Mouse (Mus musculus) liver (tissue): ENCODE data around the gene Ptprh.
"Not testable (repeated sequence)": the region's sequence is repeated elsewhere in the genome, so short reads cannot be mapped to it uniquely, and the experiment has no call there.

Source experiments
- DNase-seq: peaks from one replicate; pipeline ENCODE4 v3.0.0-alpha.2; 2020; ENCODE audit warnings: mixed read lengths

Ptprh gene

DNA sequence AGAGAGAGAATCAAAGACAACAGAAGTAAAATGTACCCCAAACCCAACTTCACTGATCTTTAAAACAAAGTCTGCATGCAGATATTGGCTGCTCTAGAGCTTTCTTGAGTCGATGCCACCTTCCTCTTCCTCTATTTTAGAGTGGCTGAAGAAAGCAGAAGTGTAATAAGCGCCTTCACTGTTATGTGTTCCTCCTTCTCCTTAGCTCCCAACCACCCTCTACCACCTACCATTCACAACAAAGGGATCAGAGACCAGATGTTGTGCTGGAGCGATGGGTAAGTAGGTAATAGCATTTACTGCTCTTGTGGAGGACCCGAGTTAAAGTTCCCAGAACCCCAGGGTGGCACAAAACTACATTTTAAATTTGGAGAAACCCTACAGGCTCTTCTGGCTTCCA lies 6.8 kb downstream of the Ptprh start:
- DNase-seq = not testable (repeated sequence)

DNA sequence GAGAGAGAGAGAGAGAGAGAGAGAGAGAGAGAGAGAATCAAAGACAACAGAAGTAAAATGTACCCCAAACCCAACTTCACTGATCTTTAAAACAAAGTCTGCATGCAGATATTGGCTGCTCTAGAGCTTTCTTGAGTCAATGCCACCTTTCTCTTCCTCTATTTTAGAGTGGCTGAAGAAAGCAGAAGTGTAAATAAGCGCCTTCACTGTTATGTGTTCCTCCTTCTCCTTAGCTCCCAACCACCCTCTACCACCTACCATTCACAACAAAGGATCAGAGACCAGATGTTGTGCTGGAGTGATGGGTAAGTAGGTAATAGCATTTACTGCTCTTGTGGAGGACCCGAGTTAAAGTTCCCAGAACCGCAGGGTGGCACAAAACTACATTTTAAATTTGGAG lies 22.4 kb downstream of the Ptprh start:
- DNase-seq = not testable (repeated sequence)

DNA sequence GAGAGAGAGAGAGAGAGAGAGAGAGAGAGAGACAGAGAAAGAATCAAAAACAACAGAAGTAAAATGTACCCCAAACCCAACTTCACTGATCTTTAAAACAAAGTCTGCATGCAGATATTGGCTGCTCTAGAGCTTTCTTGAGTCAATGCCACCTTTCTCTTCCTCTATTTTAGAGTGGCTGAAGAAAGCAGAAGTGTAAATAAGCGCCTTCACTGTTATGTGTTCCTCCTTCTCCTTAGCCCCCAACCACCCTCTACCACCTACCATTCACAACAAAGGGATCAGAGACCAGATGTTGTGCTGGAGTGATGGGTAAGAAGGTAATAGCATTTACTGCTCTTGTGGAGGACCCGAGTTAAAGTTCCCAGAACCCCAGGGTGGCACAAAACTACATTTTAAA lies 31.5 kb downstream of the Ptprh start:
- not testable (repeated sequence) for DNase-seq

DNA sequence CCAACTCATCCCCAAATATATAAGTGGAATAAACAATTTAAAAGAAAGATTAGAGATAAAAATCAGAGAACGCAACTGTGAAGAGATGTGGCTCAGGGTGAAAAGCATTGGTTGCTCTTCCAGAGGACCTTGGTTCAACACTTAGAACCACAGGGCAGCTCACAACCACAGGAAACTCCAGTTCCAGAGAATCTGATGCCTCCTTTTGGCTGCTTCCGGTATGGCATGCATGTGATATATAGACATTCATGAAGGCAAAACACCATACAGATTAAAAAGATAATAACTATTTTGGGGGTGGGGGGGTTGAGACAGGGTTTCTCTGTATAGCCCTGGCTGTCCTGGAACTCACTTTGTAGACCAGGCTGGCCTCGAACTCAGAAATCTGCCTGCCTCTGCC lies 41.2 kb downstream of the Ptprh start:
- no peak for DNase-seq

DNA sequence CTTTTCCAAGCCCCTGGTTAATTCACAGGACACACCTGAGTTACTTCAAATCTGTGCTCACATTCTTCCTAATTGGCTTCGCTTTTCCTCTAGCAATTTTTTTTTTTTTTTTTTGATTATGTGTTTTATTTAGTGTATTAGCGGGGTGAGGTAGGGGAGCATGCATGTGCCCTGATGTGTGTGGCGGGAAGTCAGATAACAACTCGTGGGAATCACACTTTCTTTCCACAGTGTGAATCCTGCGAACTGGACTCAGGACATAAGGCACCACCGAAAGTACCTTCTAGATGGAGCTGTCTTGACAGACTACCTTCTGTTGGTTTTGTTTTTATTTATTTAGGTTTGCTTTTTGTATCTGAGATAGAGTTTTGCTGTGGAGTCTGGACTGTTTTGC lies 46.7 kb downstream of the Ptprh start:
- DNase-seq = no peak

DNA sequence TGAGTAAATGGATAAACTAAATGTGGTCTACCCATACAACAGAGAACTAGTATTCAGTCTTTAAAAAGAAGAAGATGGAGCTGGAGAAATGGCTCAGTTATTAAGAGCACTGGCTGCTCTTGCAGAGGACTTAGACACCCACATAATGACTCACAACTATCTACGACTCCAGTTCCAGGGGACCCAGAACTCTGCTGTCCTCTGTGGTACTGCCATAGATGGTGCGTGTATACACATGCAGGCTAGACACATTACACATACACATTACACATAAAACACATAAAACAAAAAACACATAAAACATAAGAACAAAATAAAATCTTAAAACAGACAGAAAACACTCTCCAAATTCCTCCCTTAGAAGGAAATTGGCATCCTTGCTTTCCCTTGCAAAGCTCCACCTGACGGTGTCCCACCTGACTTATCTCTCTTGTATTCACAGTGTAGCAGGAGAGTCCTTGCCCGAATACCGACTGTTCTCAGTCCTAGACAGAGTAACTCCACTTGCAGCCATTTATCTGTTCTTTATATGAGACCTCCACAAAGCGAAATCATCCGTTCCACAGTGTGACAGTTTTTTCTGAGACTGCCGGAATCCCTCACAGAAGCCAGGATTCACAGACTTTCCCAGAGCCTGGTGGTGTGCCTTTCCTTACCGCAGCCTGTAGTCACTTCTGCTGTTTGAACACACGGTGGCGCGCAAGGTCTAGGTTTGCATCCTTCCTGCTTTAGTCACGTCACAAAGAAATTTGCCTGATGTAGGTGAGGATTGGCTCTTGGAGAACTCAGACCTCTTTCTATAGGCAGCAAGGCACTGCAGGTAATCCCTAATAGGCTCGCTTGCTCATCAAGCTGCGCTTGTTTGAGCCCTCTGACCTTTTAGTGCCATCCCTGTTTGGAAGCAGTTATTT lies 47.3 kb downstream of the Ptprh start:
- DNase-seq = peak; percentile 80

DNA sequence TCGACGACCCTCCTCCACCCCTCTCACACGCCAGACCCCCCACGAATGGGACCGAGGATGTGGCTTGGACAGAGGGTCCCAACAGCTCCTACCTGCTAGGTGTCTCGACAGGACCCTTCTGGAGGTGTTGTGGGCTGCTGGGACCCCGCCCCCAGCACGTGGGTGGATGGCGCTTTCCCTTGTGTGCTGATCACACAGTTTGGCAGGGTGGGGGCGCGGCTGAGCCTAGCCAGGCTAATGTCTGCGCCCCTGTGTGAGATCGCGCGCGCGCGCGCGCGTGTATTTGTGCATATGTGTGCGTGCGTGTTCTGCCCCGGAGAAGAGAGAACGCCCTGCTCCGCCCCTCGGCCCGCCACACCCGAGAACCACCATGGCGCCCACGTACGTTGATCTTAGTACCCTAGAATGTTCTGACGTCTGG lies 56.6 kb downstream of the Ptprh start, which contains the start of gene Syt5:
Syt5 (minus strand) TSS at position 321 of the 421 bp plus-strand sequence.
- peak; percentile 14 for DNase-seq

DNA sequence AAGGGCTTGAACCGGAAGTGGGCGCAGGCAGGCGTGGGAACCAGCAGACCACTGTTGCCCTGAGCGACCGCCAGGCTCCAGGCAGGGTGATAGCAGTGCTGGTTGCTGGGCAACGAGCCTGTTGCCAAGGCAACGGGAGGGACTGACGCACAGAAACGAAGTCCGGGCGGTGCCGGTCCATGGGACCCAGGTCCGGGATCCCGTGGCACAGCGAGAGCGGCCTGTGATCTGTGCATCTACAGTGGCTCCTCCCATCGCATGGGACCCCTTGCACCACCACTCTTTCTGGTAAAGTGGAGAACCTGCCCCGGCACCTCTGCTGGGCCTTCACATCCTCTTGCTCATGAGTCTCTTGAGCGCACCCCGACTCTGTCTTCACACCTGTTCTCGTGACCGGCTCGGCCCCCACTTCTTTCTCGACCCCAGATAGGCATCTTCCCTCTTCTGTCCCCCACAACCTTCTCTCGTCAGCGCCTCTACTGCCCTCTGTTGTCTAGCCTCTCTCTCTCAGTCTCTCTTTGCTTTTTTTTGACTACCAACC lies 57.2 kb downstream of the Ptprh start:
- peak; percentile 42 for DNase-seq

DNA sequence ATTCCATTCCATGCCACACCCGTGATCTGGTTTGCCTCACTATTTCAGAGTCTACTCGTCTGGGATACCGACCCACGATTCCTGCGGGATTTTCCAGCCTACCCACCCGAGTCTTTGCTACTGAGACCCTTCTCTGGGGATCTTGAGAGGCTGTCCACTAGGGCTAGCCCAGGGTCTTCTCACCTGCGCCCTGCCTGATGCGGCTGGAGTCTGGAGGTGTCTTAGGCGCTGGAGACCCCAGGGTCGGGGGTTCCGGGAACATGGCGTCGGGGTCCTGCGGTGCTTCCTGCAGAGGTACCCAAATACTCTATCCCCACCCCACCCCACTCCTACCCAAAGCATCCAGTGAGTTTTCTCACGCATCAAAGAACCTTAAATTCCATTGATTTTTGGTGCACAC lies 57.8 kb downstream of the Ptprh start:
- no peak for DNase-seq

DNA sequence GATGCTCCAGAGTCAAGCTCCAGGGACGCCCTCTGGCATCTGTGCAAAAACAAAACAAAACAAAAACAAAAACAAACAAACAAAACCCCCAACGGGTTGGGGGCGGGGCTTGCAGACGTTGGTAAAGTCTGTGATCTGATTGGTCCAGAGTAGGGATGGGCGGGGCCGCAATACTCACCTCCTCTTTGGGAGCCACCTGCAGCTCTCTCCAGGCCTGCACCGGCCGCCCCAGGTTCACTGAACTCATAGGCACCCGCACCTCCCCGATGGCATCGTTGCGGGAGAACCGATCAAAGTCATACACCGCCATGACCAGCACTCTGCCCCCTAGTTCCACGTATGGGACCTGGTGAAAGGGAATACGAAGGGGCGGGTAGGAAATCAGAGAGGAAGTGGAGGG lies 61.8 kb downstream of the Ptprh start:
- DNase-seq = peak; percentile 62

DNA sequence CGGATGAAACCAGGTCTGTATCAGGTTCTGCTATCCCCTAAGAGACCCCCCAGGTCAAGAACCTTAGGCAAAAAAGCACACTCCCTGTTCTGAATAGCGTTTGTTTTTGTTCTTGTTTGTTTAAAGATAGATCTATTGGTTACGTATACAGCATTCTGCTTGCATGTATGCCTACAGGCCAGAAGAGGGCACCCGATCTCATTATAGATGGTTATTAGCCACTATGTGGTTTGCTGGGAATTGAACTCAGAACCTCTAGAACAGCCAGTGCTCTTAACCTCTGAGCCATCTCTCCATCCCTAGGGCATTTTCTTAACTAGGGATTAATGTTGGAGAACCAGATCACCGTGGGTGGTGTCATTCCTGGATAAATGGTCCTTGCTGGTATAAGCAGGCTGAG lies 62.5 kb downstream of the Ptprh start:
- no peak for DNase-seq

DNA sequence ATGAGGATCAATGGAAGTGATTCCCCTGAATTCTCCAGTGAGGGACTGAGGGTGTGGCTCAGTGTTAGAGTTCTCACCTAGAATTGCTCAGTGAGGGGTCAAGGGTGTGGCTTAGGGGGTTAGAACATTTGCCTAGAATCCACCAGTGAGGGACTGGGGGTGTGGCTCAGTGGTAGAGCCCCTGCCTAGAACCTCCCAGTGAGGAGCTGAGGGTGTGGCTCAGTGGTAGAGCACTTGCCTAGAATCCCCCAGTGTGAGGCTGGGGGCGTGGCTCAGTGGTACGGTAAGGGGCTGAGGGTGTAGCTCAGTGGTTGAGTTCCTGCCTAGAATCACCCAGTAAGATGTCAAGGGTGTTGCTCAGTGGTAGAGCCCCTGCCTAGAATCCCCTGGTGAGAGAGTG lies 64.8 kb downstream of the Ptprh start:
- no peak for DNase-seq

DNA sequence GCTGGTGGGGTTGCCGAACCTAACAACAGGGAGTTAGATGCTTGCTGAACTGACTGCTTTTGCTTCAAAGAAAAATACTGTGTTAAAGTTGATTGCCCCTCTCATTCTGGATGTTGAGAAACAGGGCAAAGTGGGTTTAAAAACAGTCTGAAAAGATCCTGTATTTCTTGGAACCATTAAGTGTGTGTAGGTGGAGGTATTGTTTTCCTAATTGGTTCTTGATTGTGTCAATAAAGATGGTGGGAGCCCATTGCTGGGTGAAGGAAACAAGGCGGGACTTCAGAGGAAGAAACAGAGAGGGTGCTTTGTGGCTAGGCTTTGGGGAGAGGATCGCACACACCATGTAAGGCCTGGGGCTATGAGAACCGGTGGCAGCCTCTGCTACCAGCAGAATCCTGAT lies 66.7 kb downstream of the Ptprh start:
- no peak for DNase-seq

DNA sequence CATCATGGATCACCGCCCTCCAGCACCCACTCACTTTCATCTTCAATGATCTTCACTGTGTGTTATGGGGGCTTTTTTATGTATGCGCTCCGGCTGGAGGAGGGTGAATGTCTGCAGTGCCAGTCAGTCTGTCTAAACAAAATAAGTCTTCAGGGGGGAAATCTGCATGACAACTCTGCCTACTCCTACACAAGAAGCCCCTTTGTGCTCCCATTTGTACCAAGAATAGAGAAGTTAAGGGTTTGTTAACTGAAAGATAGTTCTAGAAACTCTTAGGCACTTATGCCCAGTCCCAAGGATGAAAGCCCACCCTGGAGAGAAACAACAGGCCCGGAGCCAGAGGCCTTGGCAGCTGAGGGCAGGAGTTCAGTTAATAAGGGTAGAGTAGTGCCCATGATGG lies 67.5 kb downstream of the Ptprh start:
- no peak for DNase-seq

DNA sequence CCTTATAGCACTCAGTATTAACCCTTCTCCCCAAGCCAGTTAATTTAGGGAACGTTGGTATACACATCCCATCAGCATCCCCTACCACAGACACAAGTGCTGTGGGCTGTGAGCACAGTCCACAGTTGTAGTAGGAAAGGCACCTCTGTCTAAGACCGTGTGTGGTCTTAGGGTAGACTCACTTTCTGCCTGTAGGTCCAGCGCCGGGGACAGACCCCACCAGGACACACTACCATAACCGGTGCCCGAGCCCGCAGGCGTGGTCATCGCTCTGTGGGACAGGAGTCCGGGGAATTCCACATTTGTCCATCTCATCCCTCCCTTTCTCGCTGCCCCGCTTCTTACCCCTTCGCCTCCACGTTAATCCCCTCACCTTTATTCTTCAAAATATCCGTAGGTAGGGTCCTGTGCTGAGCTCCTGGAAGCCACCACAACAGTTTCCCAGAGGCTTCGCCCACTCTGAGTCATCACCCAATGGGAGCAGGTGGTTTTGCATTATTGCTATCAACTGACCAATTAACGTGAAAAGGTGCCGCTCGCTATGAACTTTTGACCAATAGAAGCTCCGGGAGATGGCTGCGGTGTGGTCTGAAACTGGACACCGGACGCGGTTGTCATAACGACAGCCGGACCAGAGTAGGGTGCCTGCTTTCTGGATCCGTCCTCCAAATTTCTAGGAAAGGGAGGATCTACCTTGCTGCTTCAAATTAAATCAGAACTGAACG lies 71.7 kb downstream of the Ptprh start, which contains the start of gene Dnaaf3:
Dnaaf3 (minus strand) TSS at position 449 of the 725 bp plus-strand sequence.
- peak; percentile 63 for DNase-seq

DNA sequence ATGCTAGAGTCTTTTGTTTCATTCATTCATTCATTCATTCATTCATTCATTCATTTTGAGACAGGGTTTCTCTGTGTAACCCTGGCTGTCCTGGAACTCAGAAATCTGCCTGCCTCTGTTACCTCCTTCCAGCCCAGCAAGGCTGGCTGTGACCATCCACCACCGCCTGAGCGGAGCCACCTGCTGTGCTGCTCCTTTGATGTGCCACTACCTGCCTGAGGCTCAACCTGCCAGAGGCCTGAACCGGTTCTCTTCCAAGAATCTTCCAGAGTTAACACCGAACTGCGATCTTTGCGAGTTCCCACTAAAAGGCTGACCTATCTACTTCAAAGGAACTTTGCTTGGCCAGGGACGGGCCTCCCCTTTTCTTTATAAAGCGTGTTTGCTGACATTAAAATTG lies 73.7 kb downstream of the Ptprh start:
- DNase-seq = not testable (repeated sequence)

DNA sequence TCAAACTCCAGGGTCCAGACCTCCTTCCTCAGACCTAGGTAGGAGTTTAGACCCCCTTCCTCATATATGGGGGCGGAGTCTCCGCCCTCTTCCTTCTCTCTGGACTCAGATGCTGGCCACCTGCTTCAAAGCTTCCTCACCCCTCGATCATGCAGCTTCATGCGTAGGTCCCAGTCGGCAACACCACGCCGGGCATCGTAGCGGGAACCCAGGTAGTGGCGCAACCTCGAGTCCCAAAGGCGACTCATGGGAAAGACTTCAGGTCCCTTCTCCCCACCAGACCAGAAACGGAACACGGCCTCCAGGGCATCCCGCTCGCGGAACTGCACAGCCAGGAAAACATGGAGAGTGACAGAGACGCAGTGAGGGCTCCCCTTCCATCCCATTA lies 76.5 kb downstream of the Ptprh start:
- no peak for DNase-seq

DNA sequence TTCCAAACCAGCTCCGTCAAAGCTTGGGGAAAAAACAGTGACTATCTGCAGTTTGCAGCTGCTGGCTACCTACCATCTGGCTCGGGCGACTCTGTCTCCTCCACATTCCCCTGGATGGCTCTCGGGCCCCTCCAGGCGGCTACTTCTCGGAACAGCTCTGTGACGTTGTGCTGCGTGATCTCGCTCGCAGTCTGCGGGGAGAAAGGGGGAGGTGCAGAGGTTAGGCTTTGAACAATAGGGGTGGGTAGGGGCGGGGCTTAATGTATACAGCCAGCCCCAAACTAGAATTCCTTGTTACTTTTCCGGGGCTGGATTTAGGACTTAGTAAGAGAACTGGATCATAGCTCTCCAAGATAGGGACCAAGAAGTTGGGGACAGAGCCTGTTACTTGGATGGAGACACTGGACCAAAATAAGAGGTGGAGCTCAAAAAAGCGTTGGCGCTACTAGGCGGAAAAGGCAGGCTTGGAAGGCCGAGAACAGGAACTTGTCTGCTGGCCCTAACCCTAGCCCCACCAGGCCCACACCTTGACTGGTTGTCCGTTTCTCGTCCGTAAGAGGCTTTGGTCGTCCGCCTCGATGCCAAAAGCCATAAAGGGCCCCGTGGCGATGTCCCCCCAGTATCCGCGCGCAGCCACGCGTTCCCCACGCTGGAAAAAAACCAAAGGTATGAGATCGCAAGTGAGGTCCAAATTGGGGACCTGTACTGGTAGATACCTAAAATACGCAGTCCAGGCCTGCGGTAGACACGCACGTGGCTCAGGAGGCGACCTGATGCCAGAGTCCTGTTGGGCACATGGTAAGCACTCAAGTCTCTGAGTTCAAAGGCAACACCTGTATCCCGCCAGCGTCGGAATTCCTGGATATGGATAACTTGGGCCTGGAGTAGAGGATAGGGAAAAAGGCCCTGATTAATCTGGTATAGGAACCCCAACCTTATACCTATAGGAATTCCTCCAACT lies 77.2 kb downstream of the Ptprh start:
- peak; percentile 86 for DNase-seq

DNA sequence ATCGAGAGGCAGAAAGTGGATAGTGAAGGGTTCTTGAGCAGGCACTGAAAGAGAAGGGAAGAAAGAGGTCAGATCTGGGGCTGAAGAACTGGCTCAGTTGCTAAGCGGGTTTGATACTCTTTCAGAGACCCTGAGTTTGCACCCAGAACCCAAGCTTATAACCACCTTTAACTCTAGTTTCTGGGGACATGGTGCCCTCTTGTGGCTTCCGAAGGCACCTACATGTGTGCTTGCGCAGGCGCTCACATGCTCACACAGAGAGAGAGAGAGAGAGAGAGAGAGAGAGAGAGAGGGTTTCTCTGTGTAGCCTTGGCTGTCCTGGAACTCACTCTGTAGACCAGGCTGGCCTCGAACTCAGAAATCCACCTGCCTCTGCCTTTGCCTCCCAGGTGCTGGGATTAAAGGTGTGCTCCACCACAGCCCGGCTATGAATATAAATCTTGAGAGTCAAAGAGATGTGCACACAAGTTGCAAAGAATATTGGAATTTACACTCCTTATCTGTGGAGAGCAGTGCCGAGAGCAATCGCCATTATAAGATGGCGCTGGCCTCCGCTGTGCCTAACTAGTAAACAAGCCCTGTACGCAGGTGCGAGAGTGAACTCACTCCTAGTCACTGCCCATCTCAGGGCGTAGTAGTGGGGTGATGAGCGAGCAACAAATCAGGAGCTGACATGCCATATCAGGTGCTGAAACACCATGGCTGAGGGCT lies 79.5 kb downstream of the Ptprh start, which contains the start of gene Tnni3:
Tnni3 (minus strand) TSS at position 18 of the 711 bp plus-strand sequence.
- peak; percentile 66 for DNase-seq

DNA sequence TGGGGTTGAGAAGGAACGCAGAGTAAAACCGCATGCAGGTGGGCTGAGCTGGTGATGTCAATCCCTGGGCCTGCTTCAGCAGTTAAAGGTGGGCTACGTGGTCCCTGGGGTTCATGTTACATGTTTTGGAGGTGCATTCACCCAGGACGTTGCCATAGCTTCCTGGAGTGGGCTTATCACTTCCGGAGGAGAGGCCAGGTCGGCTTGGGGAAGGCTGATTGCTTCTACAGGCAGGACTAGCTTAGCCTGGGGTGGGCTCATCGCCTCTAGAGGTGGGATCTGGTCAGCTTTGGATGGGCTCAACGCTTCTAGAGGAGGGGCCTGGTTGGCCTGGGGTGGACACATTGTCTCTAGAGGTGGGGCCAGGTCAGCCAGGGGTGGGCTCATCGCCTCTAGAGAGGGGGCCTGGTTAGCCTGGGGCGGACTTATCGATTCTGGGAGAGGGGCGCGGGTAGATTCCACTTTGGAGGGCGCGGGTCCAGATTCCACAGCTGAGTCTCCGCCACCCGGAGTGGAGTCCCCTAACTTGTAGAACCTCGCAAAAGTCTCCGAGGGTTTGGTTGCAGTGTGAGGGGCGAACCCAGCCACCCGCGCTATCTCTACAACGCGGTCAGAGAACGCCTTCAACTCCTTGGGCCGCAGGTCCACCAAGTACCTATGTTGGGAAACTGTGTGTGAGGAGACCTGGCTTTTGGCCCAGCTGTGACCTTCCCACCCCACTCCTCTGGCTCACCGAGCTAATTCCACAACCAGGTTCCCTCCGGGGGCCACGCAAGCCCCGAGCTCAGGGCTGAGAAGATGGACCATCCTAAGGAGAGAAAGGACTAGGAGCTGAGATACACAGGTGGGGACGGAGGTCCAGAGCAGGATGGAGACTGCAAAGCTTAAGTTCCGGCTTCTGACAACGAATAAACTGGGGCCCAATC lies 80.4 kb downstream of the Ptprh start:
- DNase-seq = no peak

DNA sequence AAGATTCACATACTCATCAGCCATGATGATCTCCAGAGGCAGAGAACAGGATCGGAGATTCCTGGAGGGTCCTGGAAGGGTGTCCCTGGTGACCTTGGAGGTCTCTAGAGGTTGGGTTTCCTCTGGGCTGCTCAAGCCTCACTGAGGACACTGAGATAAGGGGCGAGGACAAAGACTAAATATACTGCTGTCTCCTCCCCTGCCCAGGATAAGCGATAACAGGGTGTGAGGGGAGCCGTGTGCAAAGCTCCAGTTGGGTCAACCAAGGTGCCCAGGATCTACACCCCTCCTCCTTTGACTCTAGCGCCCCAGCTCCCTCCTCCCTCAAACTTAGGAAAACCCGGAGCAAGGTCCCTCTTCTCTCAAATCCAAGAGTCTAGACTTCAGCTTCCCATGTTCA lies 81.5 kb downstream of the Ptprh start:
- DNase-seq = no peak
